Mouse (Mus musculus) ES-Bruce4 (cell line): ENCODE measurements around the gene Cep89. TPM values are rescaled to one million over a fixed set of nuclear protein-coding genes. Genes with fewer than 3 reads are reported as not detected.

ENCODE experiments used
- H3K27ac ChIP-seq: 2 replicates; pipeline ENCODE4 v1.5.1; 2012; ENCODE audit warnings: low read length, inconsistent platforms; ENCODE audit not compliant: insufficient read depth
- H3K27me3 ChIP-seq: 2 replicates; pipeline ENCODE4 v1.6.1; 2012; ENCODE audit warnings: mild to moderate bottlenecking, low read length, inconsistent platforms; ENCODE audit not compliant: control insufficient read depth, poor library complexity, insufficient read depth, severe bottlenecking
- H3K36me3 ChIP-seq: 2 replicates; pipeline ENCODE4 v1.6.1; 2012; ENCODE audit warnings: inconsistent platforms, mild to moderate bottlenecking, low read length, moderate library complexity; ENCODE audit not compliant: control insufficient read depth, poor library complexity, insufficient read depth, severe bottlenecking
- H3K4me1 ChIP-seq: one replicate; pipeline ENCODE4 v1.8.1; 2011; ENCODE audit warnings: low read length; ENCODE audit not compliant: control insufficient read depth, insufficient read depth
- H3K4me3 ChIP-seq: 2 replicates; pipeline ENCODE4 v1.5.1; 2011; ENCODE audit warnings: low read depth, mild to moderate bottlenecking, low read length
- H3K9ac ChIP-seq: 2 replicates; pipeline ENCODE4 v1.6.1; 2012; ENCODE audit warnings: low read depth, mild to moderate bottlenecking, inconsistent platforms; ENCODE audit not compliant: poor library complexity, severe bottlenecking
- H3K9me3 ChIP-seq: replicated peaks from 2 replicates; pipeline ENCODE4 v1.6.1; 2012; ENCODE audit warnings: mild to moderate bottlenecking, low read length, inconsistent platforms; ENCODE audit not compliant: control insufficient read depth, poor library complexity, insufficient read depth, severe bottlenecking
- CTCF ChIP-seq: IDR thresholded peaks from one replicate; pipeline ENCODE4 v1.8.1; 2011; ENCODE audit warnings: low read depth, low read length
- EP300 ChIP-seq: IDR thresholded peaks from 2 replicates; pipeline ENCODE4 v1.6.1; 2011; ENCODE audit warnings: low read depth, low read length; ENCODE audit not compliant: insufficient read depth
- POLR2A ChIP-seq: IDR thresholded peaks from one replicate; pipeline ENCODE4 v1.8.1; 2011; ENCODE audit warnings: low read length; ENCODE audit not compliant: insufficient read depth
- polyA plus RNA-seq: library from polyadenylated mRNA; stranded (reverse); fragments of >200 nt; gene quantifications from 2 replicates; pipeline ENCODE4 v1.2.4, GENCODE M21; 2011; ENCODE audit warnings: low read depth; ENCODE audit not compliant: missing spikeins, insufficient read depth, insufficient read length

The Cep89 gene
- polyA plus RNA-seq, 1 experiment: 40.2 TPM

DNA sequence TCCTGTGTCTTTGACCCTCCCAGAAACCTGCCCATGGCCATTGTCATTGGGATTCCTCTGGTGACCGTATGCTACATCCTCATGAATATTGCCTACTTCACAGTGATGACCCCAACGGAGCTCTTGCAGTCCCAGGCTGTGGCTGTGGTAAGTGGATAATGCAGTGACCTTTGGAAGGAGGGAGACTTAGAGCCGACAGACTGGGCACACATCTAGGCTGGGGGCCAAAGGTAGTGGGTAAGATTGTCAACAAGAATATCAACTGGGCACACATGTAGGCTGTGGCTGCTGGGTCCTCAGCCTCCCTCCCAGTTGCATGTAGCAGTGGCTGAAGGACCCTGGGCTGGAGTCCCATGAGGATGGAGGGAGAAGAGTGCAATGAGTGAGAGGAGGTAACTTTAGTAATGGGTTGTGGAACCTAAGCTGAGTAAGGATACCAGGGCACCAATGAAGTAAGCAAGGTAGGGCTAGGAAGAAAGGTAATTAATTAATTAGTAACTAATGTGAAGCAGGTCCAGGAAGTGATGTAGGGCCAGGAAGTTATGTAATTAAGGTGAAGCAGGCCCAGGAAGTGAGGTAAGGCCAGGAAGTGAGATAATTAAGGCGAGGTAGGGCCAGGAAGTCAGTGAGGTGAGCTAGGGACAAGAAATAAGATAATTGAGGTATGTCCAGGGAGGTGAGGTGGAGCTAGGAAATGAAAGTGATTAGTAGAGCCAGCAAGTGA, 59.4 kb downstream of the Cep89 start:
- Histone ChIP-seq H3K36me3 (no peaks in the 10 kb centered on the region), H3K4me1 (no peaks in the 10 kb centered on the region), H3K9ac (no peak overlapping the region), H3K27me3 (no peaks in the 10 kb centered on the region), H3K9me3 (no peaks in the 10 kb centered on the region), H3K4me3 (no peak overlapping the region), H3K27ac (no peak overlapping the region)
- no peak for TF ChIP-seq CTCF
- TF ChIP-seq EP300: no peak
- no peak for TF ChIP-seq POLR2A

DNA sequence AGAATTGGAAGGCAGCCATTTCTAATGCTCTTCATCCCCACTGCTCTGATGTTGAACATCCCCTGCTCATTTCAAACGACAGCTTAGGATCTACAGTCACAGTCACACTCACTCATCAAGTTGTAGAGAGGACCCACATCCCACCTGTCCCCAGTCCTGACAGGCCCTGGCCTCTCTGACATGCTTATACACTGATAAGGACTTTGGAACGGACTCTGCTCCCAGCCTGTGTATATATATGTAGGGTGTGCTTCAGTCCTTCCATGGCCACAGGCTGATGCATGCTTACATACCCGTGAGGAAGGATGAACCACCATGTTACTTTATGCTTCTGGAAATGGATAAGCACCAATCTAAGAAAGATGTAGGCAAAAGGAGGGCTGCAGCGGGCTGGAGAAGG, 64.1 kb downstream of the Cep89 start:
- no peak overlapping the region for H3K27ac ChIP-seq
- H3K4me3 ChIP-seq: no peak overlapping the region
- H3K36me3 ChIP-seq: no peaks in the 10 kb centered on the region
- TF ChIP-seq EP300: no peak
- TF ChIP-seq POLR2A: no peak
- TF ChIP-seq CTCF: no peak
- H3K4me1 ChIP-seq: peaks cover 3% of the 10 kb centered on the region
- no peaks in the 10 kb centered on the region for H3K27me3 ChIP-seq
- no peaks in the 10 kb centered on the region for H3K9me3 ChIP-seq
- H3K9ac ChIP-seq: no peak overlapping the region

DNA sequence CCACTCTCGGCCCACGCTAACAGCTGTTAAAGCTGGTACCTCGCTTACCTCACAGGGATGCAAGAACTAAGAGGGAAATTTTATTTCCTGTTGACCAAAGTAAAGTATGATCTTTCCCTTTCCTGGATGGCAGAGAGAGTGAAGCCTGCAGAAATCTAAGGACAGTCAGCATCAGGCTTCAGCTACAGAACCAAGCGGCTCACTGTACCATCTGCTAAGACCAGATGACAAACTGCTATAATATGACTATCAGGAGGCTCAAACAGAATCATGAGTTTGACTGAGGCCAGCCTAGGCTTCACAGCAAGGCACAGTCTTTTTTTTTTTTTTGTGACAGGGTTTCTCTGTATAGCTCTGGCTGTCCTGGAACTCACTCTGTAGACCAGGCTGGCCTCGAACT, 68.2 kb downstream of the Cep89 start:
- Histone ChIP-seq H3K4me3 (no peak overlapping the region), H3K9me3 (no peaks in the 10 kb centered on the region), H3K27ac (no peak overlapping the region), H3K9ac (no peak overlapping the region), H3K27me3 (no peaks in the 10 kb centered on the region), H3K36me3 (no peaks in the 10 kb centered on the region), H3K4me1 (peaks cover 10% of the 10 kb centered on the region)
- no peak for TF ChIP-seq CTCF

DNA sequence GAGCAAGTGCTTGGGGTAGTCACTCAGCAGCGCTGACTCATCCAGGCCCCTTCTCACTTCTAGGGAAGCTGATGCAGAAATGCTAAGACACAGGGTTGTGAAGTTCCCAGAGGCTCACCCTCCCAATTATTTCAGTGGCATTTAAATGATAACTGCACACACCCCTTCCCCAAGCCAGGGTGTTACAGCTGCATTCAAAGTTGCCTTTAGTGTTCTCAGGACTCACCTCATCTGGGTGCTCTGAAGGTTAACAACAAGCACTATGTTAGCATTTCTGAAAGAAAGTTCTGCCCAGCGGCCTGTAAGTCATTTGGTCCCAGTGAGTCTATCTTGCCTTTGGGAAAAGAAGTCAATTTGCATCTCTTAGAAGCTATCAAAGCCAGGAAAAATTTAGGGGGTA, 71.0 kb downstream of the Cep89 start:
- TF ChIP-seq CTCF (no peak), POLR2A (no peak), EP300 (no peak)
- H3K36me3 ChIP-seq: no peaks in the 10 kb centered on the region
- no peak overlapping the region for H3K9ac ChIP-seq
- no peaks in the 10 kb centered on the region for H3K27me3 ChIP-seq
- peaks cover 7% of the 10 kb centered on the region for H3K4me1 ChIP-seq
- no peaks in the 10 kb centered on the region for H3K9me3 ChIP-seq
- peak overlapping the region; percentile 18; the same call in 1 of the 2 replicates for H3K27ac ChIP-seq
- no peak overlapping the region for H3K4me3 ChIP-seq

DNA sequence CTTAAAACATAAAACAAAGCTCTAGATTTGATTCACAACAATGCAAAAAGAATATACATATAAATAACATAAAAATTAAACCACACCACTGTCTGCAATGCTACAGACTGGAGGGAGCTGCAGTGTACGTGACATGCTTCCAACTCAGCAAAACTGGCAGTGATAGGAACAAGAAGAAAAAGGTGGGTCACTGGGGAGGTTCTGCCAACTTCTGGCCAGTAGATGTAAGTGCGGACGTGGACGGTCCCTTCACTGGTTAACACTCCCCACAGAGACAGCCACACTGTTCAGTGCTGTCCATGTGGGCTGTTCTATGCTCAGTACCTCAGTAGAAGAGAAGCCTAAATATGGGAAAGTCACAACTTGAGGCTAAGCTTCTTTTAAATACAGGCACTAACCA, 74.0 kb downstream of the Cep89 start:
- H3K9me3 ChIP-seq: no peaks in the 10 kb centered on the region
- TF ChIP-seq POLR2A (no peak), CTCF (peak; percentile 23)
- H3K4me3 ChIP-seq: no peak overlapping the region

DNA sequence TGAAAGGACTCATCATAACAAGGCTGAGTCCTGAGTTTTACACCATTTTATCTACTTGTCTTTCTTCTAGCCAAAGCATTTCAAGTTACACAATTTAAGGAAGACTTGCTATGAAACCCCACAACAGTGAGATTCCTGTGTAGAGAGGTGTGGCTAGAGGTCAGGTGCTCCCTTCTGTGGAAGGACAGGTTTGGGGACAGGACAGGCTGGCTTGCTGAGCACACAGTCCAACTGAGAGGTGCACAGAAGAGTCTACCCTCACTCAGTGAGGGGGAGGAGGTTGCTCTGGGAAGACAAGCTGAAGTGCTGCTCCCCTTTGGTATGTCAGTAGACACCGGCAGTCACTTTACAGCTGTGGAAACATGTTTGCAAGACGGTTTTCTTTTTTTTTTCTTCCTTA, 79.6 kb downstream of the Cep89 start:
- TF ChIP-seq CTCF (no peak), EP300 (no peak), POLR2A (no peak)
- Histone ChIP-seq H3K9me3 (no peaks in the 10 kb centered on the region), H3K4me1 (no peaks in the 10 kb centered on the region), H3K27ac (no peak overlapping the region), H3K4me3 (no peak overlapping the region), H3K27me3 (no peaks in the 10 kb centered on the region), H3K9ac (no peak overlapping the region), H3K36me3 (peaks cover 2% of the 10 kb centered on the region; the same call in 1 of the 2 replicates)

More for the DNA sequence above, 74.0 kb downstream of the Cep89 start:
- Histone ChIP-seq H3K27me3 (no peaks in the 10 kb centered on the region), H3K4me1 (peaks cover 7% of the 10 kb centered on the region), H3K36me3 (no peaks in the 10 kb centered on the region), H3K9ac (no peak overlapping the region), H3K27ac (no peak overlapping the region)
